Mouse (Mus musculus) layer of hippocampus, adult 18-20 months (tissue): ENCODE data around the gene Hmx1. TPM values are rescaled to one million over a fixed set of nuclear protein-coding genes. Genes with fewer than 3 reads are reported as not detected.

Source experiments
- DNase-seq, 2 experiments: peaks; one replicate each; pipeline ENCODE4 v3.0.0; 2022; ENCODE audit warnings: low spot score in 2 of 2
- long read RNA-seq: library from polyadenylated mRNA; stranded (forward); transcript quantifications from one replicate; pipeline ENCODE4 v2.0.0, GENCODE M21; 2021
- total RNA-seq, 2 experiments: library from RNA; stranded (reverse); gene quantifications; 2 replicates each; pipeline ENCODE4 v1.2.3; 2021

Gene Hmx1
- not detected for total RNA-seq
- long read RNA-seq = 0 reads

GRCm38 (mm10) chr5:35388491-35389111 is at the start of gene Hmx1:
Gene Hmx1, plus strand, starts transcription at chr5:35389108.
- DNase-seq = no peak

- no peak for DNase-seq
Measured at GRCm38 (mm10) chr5:35345084-35345483, 43.8 kb upstream of the Hmx1 start.

- peak; percentile 72 to 89 for DNase-seq
Measured at GRCm38 (mm10) chr5:35348794-35349193, 40.1 kb upstream of the Hmx1 start.

- no peak for DNase-seq
Measured at GRCm38 (mm10) chr5:35357544-35358440, 31.1 kb upstream of the Hmx1 start.

GRCm38 (mm10) chr5:35361570-35362284 is 27.2 kb upstream of the Hmx1 start:
- DNase-seq = peak; percentile 88 to 98

GRCm38 (mm10) chr5:35366241-35367032 is 22.5 kb upstream of the Hmx1 start:
- DNase-seq = no peak

GRCm38 (mm10) chr5:35368916-35369315 is 20.0 kb upstream of the Hmx1 start:
- no peak for DNase-seq

GRCm38 (mm10) chr5:35379066-35379465 is 9.8 kb upstream of the Hmx1 start:
- DNase-seq = no peak

GRCm38 (mm10) chr5:35379815-35380214 is 9.1 kb upstream of the Hmx1 start:
- peak in 1 of 2 experiments; percentile 61 for DNase-seq

- no peak for DNase-seq
Measured at GRCm38 (mm10) chr5:35387834-35388490, 946 bp upstream of the Hmx1 start.

- DNase-seq = no peak
Measured at GRCm38 (mm10) chr5:35389441-35389840, 533 bp downstream of the Hmx1 start.

- DNase-seq = no peak
Measured at GRCm38 (mm10) chr5:35389915-35390314, 1.0 kb downstream of the Hmx1 start.

- DNase-seq = no peak
Measured at GRCm38 (mm10) chr5:35390848-35391655, 2.1 kb downstream of the Hmx1 start.

GRCm38 (mm10) chr5:35391656-35392333 is 2.9 kb downstream of the Hmx1 start:
- no peak for DNase-seq

GRCm38 (mm10) chr5:35392334-35392695 is 3.4 kb downstream of the Hmx1 start:
- no peak for DNase-seq

- DNase-seq = no peak
Measured at GRCm38 (mm10) chr5:35395566-35396440, 6.9 kb downstream of the Hmx1 start.

- no peak for DNase-seq
Measured at GRCm38 (mm10) chr5:35396976-35397641, 8.2 kb downstream of the Hmx1 start.
